Mouse (Mus musculus): ENCODE measurements around the gene Gm20390. TPM values are rescaled to one million over a fixed set of nuclear protein-coding genes. Genes with fewer than 3 reads are reported as not detected.
"Not testable (repeated sequence)": the region's sequence is repeated elsewhere in the genome, so short reads cannot be mapped to it uniquely, and the experiment has no call there.

Gm20390 gene
- polyA plus RNA-seq, 1 experiment from 2014 or later: 348 TPM

- DNase-seq (ENCODE audit: low spot score): peak; percentile 15
Observed at GRCm38 (mm10) chr11:93967381-93967780, 712 bp downstream of the Gm20390 start.

DNA sequence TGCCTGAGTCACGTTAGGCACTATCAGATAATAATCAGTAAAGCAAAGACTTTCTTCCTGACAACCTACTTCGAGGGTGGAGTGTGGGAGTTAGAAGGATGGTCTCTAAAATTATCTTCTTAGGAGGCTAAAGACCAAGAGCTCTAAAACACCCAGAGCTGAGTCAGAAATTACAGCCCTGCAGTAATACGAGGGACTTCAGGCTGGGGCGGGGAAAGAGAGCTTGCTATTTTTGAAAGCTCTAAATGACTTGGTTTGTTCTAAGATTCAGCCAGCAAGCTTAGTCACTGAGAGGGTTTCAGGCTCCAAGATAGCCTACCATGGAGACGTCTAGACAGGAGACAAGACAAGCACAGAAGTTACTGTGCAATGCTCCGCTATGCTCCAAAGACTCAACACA lies 2.7 kb downstream of the Gm20390 start:
- no peak for DNase-seq (ENCODE audit: low spot score)

DNA sequence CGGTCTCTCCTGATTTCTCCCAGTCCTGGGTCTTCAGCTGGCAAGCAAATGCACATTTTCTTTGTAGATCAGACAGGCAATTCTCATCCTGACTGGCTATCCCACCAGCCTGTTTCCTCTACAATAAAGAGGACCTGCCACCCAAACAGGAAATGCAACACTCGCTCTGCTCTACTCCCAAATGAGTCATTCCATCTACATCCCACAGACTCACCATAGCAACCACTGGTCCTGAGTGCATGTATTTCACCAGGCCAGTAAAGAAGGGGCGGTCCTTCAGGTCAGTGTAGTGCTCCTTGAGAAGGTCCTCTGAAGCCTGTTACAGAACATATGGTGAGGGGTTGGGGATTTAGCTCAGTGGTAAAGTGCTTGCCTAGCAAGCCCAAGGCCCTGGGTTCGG lies 5.1 kb downstream of the Gm20390 start:
- no peak for DNase-seq (ENCODE audit: low spot score)

- no peak for DNase-seq (ENCODE audit: low spot score)
Observed at GRCm38 (mm10) chr11:93961482-93961881, 6.6 kb downstream of the Gm20390 start.

- no peak for DNase-seq (ENCODE audit: low spot score)
Observed at GRCm38 (mm10) chr11:93957746-93958145, 10.3 kb downstream of the Gm20390 start.

GRCm38 (mm10) chr11:93957031-93957555 lies 11.0 kb downstream of the Gm20390 start:
- no peak for DNase-seq (ENCODE audit: low spot score)

DNA sequence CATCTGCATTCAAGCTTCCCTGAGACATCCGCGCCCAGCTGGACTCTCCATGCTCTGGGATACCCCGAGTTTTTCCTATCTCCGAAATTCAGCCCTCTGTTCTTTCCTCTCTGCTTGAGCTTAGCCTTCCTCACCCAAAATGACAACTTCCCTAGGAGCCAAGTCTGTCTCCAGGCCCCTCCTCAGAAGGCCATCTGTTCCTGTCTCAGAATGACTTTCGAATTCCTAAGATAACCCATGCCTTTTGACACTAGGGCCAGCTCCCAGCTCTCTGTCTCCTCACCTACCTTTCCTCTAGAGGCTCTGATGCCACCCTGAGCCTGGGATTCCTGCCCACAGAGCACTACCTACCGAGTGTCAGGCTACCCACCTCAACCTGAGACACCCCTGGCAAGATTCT lies 11.9 kb downstream of the Gm20390 start, which contains the start of gene Nme2:
Gene Nme2, minus strand, starts transcription at position 101 of the 400 bp plus-strand sequence.
- no peak for DNase-seq (ENCODE audit: low spot score)

DNA sequence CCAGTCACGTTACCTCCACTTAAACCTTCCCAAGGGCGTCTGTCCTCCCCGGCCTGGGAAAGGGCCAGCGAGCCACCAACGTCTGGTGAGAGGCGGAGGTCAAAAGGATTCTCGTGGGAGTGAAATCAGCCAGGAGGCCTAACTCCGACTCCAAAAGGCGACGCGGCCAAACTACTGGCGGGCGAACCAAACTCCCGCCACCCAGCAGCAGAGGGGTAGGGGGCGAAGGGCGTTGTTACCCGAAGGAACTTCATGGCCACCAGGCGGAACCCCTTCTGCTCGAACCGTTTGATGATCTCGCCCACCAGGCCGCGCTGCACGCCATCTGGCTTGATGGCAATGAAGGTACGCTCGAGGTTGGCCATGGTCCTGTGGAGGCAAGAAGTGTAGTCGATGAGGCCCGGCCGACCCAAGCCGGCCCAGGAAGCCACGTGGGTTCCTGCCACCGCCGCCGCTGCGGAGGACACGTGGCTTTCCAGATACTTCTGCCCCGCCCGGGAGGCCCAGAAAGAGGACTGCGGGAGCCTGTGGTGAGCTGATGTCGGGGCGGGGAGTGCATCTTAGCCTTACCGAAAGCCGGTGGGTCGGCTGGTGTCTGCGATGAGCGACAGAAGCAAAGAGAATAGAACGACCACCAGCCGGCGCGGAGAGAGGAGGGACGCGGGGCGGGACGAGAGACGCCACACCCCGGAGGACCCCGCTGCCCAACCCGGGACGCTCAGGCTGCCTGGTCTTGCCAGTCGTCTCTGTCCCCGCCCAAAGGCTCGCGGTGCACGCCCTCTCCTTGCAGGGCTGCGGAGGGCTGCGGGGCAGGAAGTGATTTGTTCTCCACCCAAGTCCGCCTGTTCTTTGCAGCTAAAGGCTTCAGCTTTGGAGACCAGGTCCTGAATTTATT lies 12.6 kb downstream of the Gm20390 start:
- peak; percentile 92 for DNase-seq (ENCODE audit: low spot score)

DNA sequence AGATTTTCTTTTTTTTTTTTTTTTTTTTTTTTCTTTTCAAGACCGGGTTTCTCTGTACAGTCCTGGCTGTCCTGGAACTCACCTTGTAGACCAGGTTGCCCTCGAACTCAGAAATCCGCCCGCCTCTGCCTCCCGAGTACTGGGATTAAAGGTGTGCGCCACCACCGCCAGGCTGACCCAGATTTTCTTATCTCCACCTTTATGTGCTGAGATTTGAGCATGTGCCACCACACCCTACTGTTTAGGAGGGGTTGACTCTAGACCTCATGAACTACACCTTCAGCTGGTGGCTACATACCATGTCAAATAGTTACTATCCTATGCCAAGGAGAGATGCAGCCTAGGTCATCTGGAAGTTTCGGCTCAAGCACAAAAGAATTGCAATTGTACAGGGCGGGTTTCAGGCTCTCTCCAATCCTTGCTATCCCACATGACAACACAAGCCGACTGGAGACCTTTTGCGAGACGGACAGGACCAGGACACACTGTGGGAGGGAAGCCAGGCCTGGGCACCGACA lies 13.3 kb downstream of the Gm20390 start:
- DNase-seq (ENCODE audit: low spot score): peak; percentile 8

GRCm38 (mm10) chr11:93952376-93952775 lies 15.7 kb downstream of the Gm20390 start:
- DNase-seq (ENCODE audit: low spot score): no peak

- DNase-seq (ENCODE audit: low spot score): no peak
Observed at GRCm38 (mm10) chr11:93950045-93950444, 18.0 kb downstream of the Gm20390 start.

- no peak for DNase-seq (ENCODE audit: low spot score)
Observed at GRCm38 (mm10) chr11:93948887-93949567, 19.1 kb downstream of the Gm20390 start.

- DNase-seq (ENCODE audit: low spot score): no peak
Observed at GRCm38 (mm10) chr11:93944986-93945385, 23.1 kb downstream of the Gm20390 start.

DNA sequence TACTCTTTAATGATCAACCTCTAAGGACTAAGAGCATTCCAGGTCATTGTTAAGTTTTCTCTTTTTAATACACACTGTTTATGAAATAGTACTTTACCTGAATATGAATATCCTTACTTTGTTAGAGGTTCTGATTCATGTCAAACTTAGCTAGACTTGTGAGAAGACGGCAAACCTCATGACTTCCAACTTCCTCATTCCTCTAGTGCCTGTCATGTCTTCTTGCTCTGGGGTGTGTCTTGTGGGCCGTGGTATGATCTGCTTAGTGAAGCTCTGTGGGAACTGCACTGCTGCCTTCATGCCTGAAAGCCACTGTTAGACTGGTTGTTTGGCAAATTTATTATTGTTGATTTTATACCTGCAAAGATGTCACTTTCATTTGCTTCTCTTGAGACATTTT lies 27.2 kb downstream of the Gm20390 start:
- no peak for DNase-seq (ENCODE audit: low spot score)

- no peak for DNase-seq (ENCODE audit: low spot score)
Observed at GRCm38 (mm10) chr11:93929106-93929505, 39.0 kb downstream of the Gm20390 start.

DNA sequence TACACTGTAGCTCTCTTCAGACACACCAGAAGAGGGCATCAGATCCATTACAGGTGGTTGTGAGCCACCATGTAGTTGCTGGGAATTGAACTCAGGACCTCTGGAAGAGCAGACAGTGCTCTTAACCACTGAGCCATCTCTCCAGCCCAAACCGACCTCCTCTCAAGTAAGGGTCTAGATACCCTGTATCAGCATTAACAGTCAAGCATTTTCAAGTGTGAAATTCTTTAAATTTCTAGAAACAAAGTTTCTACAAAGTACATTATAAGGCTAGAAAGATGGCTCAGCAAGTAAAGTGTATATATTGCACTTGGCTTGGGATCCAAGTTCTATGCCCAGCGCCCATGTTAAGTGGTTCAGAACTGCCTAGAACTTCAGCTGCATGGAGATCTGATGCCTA lies 53.1 kb downstream of the Gm20390 start:
- not testable (repeated sequence) for DNase-seq (ENCODE audit: low spot score)

DNA sequence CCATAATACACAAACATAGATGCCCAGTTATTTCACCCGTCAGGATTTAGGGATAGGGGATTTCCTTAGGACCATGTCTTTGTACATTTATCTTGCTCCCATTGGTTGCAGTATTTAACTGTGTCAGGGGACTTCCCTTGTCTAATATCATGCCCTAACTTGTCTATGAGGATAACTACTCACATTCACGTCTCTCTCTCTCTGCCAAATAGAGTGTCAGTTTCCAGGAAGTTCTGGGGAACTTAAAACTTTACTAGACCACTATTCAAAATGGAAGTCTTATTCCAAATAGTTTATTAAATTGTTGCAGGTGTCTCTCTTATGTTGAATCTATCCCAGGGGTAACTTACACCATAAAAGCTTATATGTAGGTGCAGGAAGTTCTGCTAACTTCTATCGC lies 56.5 kb downstream of the Gm20390 start:
- no peak for DNase-seq (ENCODE audit: low spot score)

DNA sequence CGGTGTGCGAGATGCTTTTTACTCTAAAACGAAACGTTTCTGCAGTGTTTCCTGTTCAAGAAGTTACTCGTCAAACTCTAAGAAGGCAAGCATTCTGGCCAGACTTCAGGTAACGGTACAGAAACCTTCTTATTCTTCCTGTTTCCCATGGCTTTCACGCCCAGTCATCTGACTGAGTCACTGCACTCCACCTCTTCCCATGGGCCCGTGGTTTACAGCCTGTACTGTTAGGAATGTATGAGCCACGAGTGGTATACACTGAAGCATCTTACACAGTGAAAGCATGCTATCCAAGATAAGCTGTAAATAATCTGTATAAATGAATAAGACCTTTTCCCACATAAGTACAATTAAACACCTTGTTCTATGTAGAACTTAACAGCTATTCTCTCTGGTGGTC lies 59.3 kb downstream of the Gm20390 start:
- DNase-seq (ENCODE audit: low spot score): no peak

- DNase-seq (ENCODE audit: low spot score): no peak
Observed at GRCm38 (mm10) chr11:93907839-93908238, 60.3 kb downstream of the Gm20390 start.

- no peak for DNase-seq (ENCODE audit: low spot score)
Observed at GRCm38 (mm10) chr11:93906834-93907233, 61.3 kb downstream of the Gm20390 start.

All from thymus, postnatal 0 days (tissue).